Mouse (Mus musculus) Patski (cell line): ENCODE results near the gene Gm13697. TPM values are rescaled to one million over a fixed set of nuclear protein-coding genes. Genes with fewer than 3 reads are reported as not detected.
"Not testable (repeated sequence)": the region's sequence is repeated elsewhere in the genome, so short reads cannot be mapped to it uniquely, and the experiment has no call there.

Experiments
- ATAC-seq: fragments of 100-300 bp; one replicate; pipeline ENCODE4 v1.8.0; 2021
- CTCF ChIA-PET: fragments of 350-600 bp; sonication (Branson Sonifier 250); formaldehyde crosslinking; loops from one replicate; lab custom pipeline; 2022; ENCODE audit warnings: inconsistent platforms; lab: Charles Lee
- POLR2A ChIA-PET: fragments of 350-600 bp; sonication (Branson Sonifier 250); formaldehyde crosslinking; loops from one replicate; lab custom pipeline; 2022; ENCODE audit warnings: antibody characterized with exemption, inconsistent platforms; lab: Charles Lee
- DNase-seq: peaks from one replicate; pipeline ENCODE4 v3.0.0-alpha.2; 2011; ENCODE audit warnings: low read depth, low spot score
- H3K27me3 ChIP-seq: fragments of 371-371 bp; one replicate; pipeline ENCODE4 v1.5.1; 2021
- CTCF ChIP-seq: fragments of 100-300 bp; IDR thresholded peaks from one replicate; pipeline ENCODE4 v1.5.1; 2021
- in situ Hi-C: fragments of 300-500 bp; cut with MboI; formaldehyde crosslinking; loops from 3 replicates; pipeline ENCODE4 v1.11.1; 2018; ENCODE audit warnings: low pct_unique_long_range_greater_than_20kb, mixed read lengths
- polyA plus RNA-seq: library from polyadenylated mRNA; unstranded; gene quantifications from one replicate; pipeline ENCODE4 v1.2.3, GENCODE M21; 2021

The Gm13697 gene
- polyA plus RNA-seq, 1 experiment from 2014 or later = 1.3 TPM

DNA sequence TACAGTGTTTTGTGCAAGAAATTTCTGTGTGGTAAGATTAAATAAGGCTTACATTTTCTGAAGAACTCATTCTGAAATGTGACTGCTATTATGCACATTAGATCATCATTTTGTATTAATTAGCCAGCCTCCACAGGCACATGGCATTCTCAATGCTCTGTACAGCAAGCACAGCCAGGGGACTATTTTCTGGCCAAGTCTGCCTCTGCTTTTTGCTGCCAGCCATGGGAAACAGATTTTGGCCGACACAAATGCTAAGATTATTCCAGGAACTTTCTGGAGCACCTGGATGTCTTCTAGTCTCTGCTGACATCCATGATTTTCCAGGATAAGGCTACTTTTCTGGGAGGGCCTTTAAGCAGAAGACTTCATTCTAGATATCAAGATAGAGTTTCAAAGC, 24.4 kb downstream of the Gm13697 start:
- TF ChIP-seq CTCF = no peak
- in situ Hi-C loops = no loop called here
- POLR2A ChIA-PET = no interaction called here
- peaks cover 66% of the 10 kb centered on the region for H3K27me3 ChIP-seq
- CTCF ChIA-PET = no interaction called here
- DNase-seq (no peak), ATAC-seq (no peak)

DNA sequence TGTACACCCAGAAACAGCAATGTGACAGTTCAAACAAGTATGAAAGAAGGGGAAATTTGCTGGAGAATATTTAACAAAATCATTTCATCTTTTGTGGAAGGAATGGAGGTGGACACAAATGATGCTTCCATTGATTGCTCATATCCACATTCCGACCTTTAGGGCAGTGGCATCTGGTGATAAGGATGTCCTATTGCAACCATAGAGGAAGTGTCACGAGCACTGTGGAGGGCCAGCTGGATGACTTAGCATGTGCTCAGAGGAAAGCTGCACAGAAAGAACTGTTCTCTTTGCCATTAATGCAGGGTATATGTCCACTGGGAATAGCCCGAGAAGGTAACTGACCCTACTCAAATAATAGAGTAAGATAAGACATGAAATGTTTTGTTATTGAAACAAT, 25.3 kb downstream of the Gm13697 start:
- no peak for TF ChIP-seq CTCF
- in situ Hi-C loops = no loop called here

GRCm38 (mm10) chr2:84014572-84014971, 30.0 kb downstream of the Gm13697 start:
- no peak for TF ChIP-seq CTCF
- in situ Hi-C loops = no loop called here

More for the DNA sequence above, 25.3 kb downstream of the Gm13697 start:
- ATAC-seq = no peak
- peaks cover 73% of the 10 kb centered on the region for H3K27me3 ChIP-seq
- ChIA-PET POLR2A (no interaction called here), CTCF (no interaction called here)
- DNase-seq = no peak

GRCm38 (mm10) chr2:84016291-84016690, 31.7 kb downstream of the Gm13697 start:
- POLR2A ChIA-PET, ATAC-seq, in situ Hi-C loops, DNase-seq: not testable (repeated sequence)
- CTCF ChIA-PET = interaction anchor here (1.2 kb wide), 1 partner anchor 15 kb away, joined by 5 read pairs; no protein-coding TSS in a partner anchor
- peaks cover 69% of the 10 kb centered on the region for H3K27me3 ChIP-seq

More at GRCm38 (mm10) chr2:84014572-84014971, 30.0 kb downstream of the Gm13697 start:
- peaks cover 67% of the 10 kb centered on the region for H3K27me3 ChIP-seq
- CTCF ChIA-PET = no interaction called here
- POLR2A ChIA-PET = no interaction called here
- DNase-seq (no peak), ATAC-seq (no peak)

DNA sequence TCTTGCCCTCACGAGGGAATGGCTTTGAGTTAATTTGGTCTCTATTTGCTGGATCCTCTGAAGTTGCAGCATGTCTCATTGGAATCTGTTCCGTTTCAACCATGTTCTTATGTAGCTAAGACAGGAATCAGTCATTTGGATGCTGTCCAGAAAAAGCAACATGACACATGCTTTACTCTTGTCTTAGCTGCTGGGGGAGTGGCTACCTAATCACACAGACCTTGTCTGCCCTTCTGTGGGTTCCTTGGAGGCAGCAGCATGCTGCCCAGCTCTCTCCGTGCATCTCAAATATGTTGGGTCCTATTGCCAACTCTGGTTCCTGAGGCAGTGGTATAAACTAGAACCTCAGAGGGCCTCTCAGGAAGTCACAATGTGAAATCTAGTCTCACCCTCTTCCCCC, 33.8 kb downstream of the Gm13697 start:
- POLR2A ChIA-PET = no interaction called here
- DNase-seq (no peak), ATAC-seq (no peak)
- in situ Hi-C loops = no loop called here
- H3K27me3 ChIP-seq = peaks cover 56% of the 10 kb centered on the region
- CTCF ChIA-PET = interaction anchor here (1.8 kb wide), 1 partner anchor 12 kb away, joined by 4 read pairs; no protein-coding TSS in a partner anchor
- TF ChIP-seq CTCF = no peak

GRCm38 (mm10) chr2:84019519-84020305, 35.2 kb downstream of the Gm13697 start:
- peaks cover 54% of the 10 kb centered on the region for H3K27me3 ChIP-seq
- ChIA-PET POLR2A (no interaction called here), CTCF (no interaction called here)
- in situ Hi-C loops = no loop called here
- DNase-seq (no peak), ATAC-seq (no peak)
- no peak for TF ChIP-seq CTCF

DNA sequence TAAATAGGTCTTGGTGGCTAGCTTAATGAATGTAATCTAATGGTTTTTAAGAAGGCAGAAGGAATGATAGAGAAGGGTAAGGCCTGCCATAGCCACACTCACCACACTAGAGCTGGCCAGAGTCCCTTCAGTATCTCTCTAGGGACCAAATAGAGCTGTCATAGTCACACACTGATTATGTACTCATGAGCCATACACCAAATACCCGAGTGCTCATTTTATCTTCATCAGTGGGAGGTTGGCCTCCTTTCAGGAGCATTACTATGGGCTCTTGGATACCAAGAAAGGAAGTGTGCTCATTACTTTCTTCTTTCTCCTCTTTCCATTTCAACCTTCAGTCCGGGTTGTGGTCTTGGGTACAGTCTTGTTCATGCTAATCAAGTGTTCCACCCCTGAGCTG, 37.4 kb downstream of the Gm13697 start:
- ChIA-PET CTCF (interaction anchor here (1.3 kb wide), 1 partner anchor 21 kb away, joined by 3 read pairs; no protein-coding TSS in a partner anchor), POLR2A (no interaction called here)
- no peak for TF ChIP-seq CTCF
- ATAC-seq (no peak), DNase-seq (no peak)
- in situ Hi-C loops = no loop called here
- peaks cover 59% of the 10 kb centered on the region for H3K27me3 ChIP-seq

DNA sequence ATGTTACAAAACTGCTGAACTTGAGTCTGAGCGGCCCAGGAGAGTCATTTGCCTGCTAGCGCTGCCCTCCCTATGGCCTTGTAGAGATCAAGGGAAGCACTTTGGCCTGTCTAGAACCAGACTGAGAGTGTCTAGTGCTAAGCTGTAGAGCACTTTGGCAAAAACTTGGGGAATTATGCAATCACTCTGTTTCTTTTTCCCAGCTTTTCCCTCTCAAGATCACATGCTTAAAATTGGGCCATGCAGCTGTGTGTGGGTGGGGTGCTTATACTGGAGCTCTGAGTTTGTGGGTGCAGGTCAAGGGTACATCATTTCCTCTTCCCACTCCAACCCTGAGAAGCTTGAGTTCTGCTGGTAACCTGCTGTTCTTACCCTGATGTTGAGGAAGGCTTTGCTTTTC, 38.4 kb downstream of the Gm13697 start:
- TF ChIP-seq CTCF = no peak
- in situ Hi-C loops = no loop called here
- CTCF ChIA-PET = interaction anchor here (0.9 kb wide), 1 partner anchor 10 kb away, joined by 3 read pairs; no protein-coding TSS in a partner anchor
- DNase-seq (no peak), ATAC-seq (no peak)
- POLR2A ChIA-PET = no interaction called here
- H3K27me3 ChIP-seq = peaks cover 58% of the 10 kb centered on the region

GRCm38 (mm10) chr2:84023319-84023718, 38.8 kb downstream of the Gm13697 start:
- TF ChIP-seq CTCF = no peak
- H3K27me3 ChIP-seq = peaks cover 61% of the 10 kb centered on the region
- in situ Hi-C loops = no loop called here
- ATAC-seq = no peak
- ChIA-PET CTCF (interaction anchor here (0.9 kb wide), 1 partner anchor 10 kb away, joined by 3 read pairs; no protein-coding TSS in a partner anchor), POLR2A (no interaction called here)
- DNase-seq = no peak

DNA sequence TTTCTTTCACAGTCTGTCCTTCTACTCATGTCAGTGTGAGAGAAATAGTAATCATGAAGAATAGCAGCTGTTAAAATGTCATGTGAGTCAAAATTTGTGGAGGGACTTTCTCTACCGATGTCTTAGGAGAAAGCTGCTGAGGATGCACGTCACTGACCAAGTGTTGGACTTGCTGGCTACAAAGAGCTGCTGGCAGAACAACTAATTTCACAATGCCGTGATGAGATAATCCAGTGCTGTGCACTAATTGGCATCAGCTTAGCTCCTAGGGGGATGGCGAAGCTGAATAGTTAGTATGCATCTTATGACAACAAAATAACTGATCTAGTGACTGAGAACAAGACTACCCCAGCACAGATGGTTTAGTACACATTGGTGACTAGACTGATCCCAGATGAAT, 40.7 kb downstream of the Gm13697 start:
- no peak for ATAC-seq
- no peak for DNase-seq
- in situ Hi-C loops = no loop called here
- TF ChIP-seq CTCF = no peak
- peaks cover 51% of the 10 kb centered on the region for H3K27me3 ChIP-seq
- POLR2A ChIA-PET = no interaction called here
- CTCF ChIA-PET = no interaction called here

GRCm38 (mm10) chr2:84032505-84032904, 48.0 kb downstream of the Gm13697 start:
- no peak for TF ChIP-seq CTCF
- DNase-seq (no peak), ATAC-seq (no peak)
- POLR2A ChIA-PET = no interaction called here
- in situ Hi-C loops = no loop called here
- CTCF ChIA-PET = no interaction called here
- H3K27me3 ChIP-seq = peaks cover 44% of the 10 kb centered on the region
